Mouse (Mus musculus) urinary bladder, adult 2 months (tissue): ENCODE measurements around the gene Susd3. TPM values are rescaled to one million over a fixed set of nuclear protein-coding genes. Genes with fewer than 3 reads are reported as not detected.
A peak's percentile ranks its signal among the peaks of the same experiment; 100 is the strongest.

Source experiments
- DNase-seq: peaks from one replicate; pipeline ENCODE4 v3.0.0; 2022; ENCODE audit warnings: low spot score
- polyA plus RNA-seq: library from polyadenylated mRNA; depleted of rRNA; stranded (reverse); fragments of >200 nt; gene quantifications from 2 replicates; pipeline ENCODE4 v1.2.3, GENCODE M21; 2012

The Susd3 gene
- polyA plus RNA-seq, 1 experiment: 2.6 TPM

DNA sequence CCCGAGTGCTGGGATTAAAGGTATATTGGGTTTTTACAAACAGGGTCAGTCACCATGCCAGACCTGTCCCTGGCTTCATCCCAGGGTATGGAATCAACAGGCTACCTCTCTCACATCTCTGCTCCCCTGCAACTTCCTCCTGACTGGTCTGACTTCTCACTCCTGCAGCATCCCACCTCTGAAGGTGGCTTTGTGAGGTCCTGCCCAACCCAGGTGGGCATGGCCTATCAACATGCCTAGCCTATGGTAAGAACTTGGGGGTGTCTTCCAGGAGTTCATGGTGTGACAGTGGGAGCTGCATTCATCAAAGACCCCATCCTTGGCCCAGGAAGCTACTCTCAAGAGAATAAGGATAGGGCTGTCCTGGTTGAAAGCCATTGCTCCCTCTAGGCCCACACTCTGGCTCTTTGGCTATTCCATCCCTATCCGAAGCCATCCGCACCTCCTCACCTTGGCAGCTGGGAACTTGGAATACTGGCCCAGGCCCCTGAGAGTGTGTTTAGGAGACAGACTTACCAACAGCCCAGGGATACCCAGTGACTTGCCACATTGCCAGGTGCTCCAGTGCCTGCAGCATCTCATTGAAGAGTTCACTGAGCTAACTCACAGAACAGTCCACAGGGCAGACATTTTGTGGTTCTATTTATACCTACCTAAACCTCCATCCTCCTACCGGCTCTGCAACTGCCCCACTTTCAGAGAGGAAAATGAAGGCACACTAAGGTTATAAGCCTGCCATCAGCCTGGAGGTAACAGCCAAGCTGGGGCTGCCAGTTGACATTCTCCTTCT is 35.6 kb downstream of the Susd3 start:
- DNase-seq: no peak

DNA sequence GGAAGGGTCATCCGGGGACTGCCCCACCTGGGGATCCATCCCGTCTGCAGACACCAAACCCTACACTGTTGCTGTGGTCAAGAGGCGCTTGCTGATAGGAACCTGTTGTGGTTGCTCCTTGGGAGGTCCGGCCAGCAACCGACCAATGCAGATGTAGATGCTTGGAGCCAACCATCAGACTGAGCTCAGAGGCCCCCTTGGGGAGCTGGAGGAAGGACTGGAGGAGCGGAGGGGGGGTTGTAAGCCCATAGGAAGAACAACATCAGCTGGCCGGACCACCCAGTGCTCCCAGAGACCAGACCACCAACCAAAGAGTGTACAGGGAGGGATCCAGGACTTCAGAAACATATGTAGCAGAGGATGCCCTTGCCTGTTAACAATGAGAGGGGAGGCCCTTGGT is 39.2 kb downstream of the Susd3 start:
- no peak for DNase-seq

DNA sequence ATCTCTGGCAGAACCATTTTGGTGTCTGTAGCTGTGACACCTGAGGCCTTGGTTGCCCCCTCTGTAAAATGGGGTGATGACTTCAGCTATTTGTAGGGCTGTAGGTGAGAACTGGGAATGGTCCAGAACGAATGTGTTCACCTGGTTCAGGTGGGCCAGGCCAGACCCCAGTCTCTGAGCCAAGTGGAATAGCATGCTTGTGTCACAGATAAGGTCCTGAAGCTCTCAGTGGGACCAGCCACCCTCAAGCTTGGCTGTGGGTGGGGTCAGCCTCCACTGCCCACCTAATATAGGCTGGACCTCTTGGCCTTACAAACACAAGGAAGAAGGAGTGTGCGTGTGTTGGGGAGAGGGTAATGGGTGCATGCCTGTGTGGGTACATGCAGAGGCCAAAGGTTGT is 42.2 kb downstream of the Susd3 start:
- no peak for DNase-seq

DNA sequence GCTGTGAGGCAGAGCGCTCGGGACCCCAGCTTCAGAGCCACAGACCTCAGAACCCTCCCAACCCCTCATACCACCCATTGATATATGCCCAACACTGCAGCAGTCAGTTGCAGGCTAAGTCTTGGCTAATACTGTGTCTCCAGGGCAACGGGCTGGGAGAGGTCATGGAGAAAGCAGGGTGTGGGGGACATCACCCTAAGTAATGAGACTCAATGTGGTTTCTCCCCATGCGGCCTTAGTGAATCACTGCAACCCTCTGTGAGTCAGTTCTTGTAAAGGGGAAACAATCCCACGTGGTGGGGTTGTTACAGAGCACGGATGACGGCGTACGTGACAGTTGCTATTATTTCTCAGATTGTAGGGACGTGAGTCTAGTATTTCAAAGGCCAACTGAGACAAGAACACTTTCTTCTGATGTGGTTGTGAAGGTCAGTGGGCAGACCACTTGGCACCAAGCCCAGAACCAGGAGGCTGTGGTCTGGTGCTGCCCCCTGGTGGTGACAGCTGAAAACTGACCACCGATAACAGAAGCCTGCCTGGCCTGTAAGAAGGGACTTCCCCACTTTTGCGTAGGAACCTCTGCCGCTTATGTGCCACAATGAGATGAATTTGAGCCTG is 43.0 kb downstream of the Susd3 start:
- peak; percentile 76 for DNase-seq

DNA sequence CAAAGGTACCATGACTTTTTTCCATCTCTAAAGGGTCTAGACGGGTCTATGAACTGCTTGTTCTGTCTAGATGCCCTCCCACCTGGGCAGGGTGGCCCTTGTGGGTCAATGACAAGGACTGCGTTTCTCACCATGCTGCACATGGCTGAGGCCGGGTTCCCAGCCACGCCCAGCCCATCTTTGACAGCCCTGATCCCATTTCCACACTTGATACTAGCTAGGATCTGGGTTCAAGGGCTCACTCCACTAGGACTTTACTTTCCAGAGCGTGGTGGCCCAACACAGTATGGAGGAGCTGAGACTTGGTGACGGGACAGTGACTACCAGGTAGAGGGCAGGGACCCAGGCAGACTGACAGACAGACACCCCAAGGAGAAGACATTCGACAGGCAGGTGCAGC is 46.0 kb downstream of the Susd3 start:
- no peak for DNase-seq

DNA sequence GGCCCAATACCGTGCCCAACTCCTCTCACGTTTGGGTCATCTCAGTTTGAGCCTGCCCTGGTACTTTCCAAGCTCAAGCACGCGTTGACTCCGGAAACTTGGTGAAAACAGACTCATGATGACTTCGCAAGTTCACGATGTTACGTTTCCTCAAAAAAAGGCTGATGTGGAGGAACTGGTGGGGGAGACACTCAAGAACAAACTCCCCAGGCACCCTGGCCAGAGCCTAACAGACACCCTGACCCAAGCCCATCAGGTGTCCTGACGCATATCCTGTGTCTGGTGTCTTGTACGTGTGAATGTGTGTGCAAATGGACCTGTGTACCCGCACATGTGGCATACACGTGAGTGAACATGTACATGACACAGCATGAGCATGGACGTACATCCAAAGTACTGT is 47.8 kb downstream of the Susd3 start:
- no peak for DNase-seq

DNA sequence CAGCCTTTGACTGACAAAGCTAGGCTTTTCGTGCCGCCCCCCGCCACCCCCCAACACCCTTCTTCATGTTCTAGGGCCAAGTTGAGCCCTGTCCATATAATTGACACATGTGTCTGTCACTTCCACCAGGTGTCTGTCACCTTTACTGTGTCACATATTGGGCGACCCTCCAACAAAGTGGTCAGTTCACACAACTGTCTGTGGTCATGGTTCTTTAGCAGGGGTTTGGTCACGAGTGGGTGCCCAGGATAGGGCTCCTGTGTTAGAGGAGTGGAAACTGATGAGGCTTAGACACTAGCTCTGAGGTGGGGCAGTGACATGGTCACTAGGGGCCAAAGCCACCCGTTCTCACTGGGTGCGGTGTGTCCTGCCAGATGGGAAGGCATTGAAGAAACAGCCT is 48.6 kb downstream of the Susd3 start:
- no peak for DNase-seq

DNA sequence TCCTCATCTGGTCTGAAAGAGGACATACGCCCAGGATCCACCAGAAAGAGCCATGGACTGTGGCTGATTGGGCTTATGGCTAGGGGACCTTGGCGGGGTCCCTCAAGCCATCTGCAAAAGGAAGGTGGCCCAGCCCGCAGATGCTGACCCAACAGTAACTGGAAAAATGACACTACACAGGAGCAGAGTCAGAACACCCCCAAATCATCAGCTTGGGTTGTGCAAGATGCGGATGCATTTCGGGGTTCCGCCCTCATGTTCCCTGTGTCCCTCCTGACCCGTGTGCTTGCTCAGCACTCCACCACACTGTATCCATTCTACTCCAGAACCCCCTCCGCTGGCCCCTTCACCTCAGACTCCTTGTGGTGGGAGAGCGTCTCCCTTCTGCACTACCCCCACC is 49.8 kb downstream of the Susd3 start:
- DNase-seq: no peak

DNA sequence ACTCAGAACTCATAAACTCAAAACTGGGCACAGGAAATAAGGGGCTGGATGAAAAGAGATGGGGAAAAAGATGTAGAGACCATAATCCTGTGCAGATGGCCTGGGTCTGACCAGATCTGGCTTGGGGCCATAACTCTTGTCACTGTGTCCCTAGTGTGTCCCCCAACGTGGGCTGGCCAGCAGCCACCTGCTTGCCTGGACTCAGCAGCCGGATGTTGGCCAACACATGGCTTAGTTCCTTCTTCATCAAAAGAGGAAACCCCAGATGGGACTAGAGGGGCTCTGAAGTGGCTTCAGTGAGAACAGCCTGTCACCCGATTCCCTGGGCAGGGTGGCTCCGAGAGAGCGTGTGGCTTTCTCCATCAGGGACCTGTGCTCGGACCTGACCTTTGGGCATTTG is 51.7 kb downstream of the Susd3 start:
- DNase-seq: no peak

DNA sequence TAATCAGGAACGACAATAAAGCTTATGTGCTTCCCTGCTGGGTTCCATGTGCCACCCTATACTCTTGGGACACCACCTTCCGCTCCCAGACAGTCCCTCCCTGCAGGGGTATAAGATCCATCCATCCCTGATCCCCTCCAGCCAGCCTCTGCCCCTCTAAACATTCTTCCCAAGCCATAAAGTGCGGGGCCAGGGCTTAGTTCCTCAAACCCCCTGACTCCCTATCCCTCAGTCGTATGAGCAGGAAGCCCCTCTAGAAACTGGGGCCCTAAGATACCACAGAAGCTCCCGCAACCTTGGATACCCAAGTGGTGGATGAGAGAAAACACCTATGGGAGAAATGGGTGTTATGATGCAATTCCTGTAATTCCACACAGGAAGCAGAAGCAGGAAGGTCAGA is 52.3 kb downstream of the Susd3 start:
- no peak for DNase-seq

DNA sequence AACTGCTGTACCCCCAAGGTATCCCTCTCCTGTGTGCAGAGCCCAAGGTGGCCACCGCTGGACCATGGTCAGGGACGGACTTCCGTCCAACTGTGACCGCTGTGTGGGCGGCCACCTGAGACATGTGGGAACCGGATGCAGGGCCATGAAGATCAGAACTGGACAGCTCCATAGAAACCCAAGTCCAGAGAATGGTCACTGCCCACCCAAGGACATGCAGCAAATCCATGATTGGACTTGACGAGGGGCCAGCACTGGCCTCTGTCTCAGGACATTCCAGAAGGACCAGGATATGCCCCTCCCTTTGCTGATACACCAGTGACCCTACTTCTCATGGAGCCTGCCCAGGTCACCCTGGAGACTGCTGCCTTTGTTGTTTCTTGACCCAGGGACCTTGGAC is 52.9 kb downstream of the Susd3 start:
- no peak for DNase-seq

DNA sequence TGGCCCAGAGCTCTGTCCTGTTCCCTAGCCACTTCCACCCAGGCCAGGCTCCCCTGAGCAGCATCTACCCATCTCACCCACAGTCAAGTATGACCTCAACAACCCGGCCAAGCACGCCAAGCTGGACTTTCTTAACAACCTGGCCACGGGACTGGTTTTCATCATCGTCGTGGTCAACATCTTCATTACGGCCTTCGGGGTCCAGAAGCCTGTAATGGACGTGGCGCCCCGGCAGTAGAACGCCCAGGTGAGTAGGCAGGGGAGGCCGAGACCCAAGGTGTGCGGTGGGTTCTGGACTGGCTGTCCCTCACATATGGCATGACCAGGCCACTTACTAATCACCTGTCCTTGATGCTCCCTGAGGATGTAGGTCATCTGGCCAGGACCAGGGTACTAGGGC is 53.7 kb downstream of the Susd3 start:
- DNase-seq: no peak

DNA sequence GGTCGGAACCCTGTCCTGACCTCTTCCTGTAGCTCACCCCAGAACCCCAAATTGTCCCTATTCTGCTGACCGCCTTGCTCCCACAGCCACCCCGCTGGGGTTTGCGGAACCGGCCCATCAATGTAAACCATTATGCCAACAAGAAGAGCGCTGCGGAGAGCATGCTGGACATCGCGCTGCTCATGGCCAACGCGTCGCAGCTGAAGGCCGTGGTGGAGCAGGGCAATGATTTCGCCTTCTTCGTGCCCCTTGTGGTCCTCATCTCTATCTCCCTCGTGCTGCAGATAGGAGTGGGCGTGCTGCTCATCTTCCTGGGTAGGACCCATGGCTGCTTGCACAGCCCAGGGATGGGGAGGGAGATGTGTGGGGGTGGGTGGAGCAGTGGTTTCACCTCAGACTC is 54.9 kb downstream of the Susd3 start:
- no peak for DNase-seq

DNA sequence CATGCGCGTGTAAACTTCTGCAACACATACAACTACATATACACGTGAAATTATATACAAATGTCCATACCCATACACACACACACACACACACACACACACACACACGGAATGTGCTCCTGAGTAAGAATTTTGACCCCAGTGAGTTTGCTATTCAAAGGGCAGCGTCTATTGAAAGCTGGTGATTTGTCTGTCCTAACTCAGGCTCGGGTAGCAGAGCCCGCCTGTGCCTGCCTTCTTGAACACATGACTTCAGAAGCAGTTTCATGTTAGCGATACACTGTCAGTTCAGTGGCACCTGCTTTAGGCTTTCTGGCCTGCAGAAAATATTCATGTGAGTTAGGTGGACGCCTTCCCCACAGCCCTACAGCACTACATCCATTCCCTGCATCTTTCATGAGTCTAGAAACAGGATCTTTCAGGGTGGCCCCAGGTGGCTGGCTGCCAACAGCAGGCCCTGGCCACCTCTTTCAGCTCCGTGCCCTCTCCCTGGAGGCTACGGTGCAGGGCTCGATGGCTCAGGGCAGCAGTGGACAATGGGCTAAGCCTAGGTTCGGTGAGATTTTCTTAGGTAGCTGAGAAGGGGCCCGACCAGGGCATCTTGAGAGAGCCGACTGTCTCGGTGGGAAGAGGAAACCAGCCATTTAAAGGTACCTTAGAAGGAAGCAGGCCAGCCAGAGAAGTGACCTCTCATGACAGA is 56.2 kb downstream of the Susd3 start:
- no peak for DNase-seq

DNA sequence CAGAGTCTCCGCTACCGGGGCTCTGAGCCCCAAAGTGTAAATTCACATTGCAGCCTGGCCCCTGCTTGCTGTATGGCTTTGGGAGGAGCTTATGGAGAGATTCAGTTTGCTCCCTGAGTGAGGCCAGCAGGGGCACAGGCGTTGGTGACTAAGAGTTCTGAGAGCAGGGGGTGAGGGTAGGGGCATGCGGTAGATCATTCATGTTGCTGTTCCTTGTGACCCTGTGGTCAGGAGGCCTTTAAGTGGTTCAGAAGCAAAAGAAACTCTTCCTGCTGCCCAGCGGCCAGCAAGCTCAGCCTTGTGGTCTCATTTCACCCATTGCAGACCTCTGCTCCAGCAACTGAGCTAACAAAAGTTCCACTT is 56.9 kb downstream of the Susd3 start:
- no peak for DNase-seq

DNA sequence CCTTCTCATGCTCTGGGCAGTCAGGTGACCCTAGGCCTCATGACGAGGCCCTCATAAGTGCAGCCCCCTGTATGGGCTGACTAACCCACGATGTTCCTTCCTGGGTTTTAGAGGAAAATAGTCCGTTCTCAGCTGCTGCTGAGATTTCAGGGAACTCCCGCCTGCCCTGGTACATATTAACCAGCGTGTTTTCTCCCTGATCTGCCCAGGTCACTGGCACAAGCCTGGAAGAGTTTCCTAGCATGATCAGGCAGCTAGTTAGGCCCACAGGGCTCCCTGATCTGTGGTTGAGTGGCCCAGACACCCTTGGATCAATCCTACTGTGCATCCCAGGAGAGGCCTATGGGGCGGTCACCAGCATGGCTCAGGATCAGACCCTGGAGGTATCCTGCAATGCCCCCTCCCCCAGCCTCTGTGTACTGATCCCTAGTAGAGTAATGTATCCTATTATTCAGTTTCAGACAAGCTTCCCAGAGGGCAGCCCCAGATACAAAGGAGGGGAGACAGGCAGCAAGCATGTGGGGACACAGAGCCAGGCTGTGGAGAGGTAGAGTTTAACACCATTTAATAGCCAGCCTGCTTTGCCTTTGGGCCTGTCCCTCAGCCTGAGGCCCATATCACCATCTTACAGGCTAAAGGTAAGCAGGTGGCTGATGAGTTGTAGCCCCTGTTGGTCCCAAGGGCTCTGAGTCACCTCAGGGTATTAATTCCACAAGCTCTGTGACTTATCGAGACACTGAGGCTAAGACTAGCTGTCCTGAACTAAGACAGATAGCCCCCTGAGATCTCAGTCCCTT is 57.4 kb downstream of the Susd3 start:
- no peak for DNase-seq

DNA sequence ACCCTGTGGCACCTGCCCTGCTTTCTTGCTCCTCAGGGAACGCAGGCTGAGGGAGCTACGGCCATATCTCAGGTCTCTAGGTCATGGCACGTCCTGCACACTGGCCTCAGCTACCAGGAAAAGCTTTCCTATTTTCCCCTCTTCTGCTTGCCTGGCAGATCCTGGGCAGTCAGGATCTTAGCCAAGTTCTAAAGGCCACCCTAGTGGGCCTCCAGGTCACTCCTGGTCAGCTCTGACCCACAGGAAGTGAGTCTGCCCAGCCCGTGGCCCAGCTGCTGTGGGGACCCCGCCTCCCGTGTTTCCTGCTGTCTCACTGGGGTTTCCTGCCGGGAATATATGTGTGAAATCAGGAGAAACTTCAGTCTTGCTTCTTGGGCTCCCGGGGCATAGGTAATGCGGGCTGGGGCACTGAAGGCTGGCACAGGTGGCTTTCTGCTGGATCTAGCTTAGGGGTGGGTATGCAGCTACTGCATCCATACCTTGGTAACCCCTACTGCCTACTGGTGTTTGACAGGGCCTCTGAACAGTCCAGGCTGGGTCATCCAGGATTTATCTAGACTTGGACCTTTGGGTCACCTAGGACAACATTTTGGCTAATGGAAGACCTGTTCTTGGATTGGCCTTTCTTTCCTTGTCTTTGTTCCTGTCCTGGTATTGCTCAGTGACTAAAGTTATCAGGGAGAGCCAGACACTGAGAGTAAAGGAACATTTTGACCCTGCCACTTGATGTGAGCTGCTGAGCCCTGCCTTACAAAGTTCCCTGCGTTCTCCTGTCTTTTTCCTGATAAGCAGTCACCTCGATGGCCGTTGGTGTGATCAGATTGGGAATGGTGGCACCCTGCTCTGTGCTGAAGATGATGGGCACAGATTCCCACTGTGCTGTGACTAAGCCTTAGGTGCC is 58.3 kb downstream of the Susd3 start:
- DNase-seq: no peak

DNA sequence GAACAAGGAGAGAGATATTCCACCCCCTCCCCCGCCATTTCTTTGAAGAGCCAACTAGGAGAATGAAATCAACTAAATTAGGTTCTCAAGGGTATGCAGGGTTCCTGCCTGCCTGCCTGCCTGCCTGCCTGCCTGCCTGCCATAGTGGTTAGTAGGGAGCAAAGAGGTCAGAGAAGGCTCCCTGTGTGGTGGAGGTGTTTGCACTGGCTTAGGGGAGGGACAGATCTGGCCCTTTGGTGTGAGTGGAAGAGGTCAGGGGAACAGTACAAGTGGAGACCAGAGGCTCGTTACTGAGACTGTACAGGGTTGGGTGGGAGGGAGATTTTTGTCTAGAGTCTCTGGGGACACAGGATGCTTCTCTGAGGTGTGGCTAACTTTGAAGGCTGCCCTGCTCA is 59.5 kb downstream of the Susd3 start:
- DNase-seq: no peak

DNA sequence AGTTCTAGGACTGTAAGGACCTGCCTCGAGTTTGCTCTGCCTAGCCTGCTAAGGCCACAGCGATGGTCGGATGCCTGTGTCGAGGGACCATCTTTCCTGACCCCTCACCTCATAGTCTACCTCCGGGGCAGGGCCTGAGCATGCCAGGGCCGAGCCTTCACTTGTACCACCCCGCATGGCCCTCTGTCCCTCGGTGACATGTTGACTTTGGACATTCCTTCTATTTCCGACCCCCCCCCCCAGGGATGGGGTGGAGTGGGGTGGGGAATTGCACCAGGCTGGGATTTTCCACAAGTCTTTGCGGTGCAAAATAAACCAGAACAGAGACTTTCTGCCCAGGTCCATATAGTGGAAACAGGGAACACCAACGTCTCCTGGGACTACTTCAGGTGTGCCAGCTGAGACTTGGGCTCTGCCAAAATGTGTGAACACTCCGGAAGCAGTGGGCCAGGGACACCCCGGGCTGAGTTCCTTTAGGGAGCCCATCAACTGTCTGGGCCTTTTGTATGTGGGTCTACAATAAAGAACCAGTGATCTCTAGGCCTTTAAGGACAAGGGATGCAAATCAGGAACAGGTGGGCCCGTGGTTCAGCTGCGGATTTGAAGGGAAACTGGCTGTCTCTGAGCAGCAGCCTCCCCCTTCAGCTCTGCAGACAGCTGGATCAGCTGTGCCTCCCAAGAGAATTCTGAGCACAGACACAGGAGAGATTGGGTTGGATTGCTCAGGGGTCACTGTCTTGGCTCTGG is 60.1 kb downstream of the Susd3 start:
- DNase-seq: no peak
